Mouse (Mus musculus): ENCODE results near the gene Ankrd36. TPM values are rescaled to one million over a fixed set of nuclear protein-coding genes. Genes with fewer than 3 reads are reported as not detected.
A peak's percentile ranks its signal among the peaks of the same experiment; 100 is the strongest.
"Not testable (repeated sequence)": the region's sequence is repeated elsewhere in the genome, so short reads cannot be mapped to it uniquely, and the experiment has no call there.

Gene Ankrd36
- total and polyA plus RNA-seq, 3 experiments, result 0.40 to 1.5 (median 1.5) TPM

DNA sequence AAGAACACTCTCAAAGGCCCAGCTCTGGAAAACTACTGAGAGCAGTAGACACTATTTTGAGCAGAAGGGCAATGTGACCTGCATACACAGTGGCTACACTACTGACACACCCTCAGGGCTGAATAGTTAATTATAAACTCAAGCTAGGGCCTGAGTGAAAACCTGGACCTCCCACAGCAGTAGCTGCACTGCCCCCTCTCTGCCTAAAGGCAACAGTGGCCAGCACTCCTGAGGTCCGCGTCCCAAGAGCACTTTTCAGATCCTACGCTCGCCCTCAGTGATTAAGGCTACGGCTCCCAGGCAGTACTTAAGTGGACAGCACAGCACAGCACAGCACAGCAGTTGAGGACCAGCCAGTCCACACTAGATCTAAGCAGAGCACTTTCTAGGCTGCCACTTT lies 36.4 kb upstream of the Ankrd36 start:
- DNase-seq (ENCODE audit: low spot score), result no peak
- Histone ChIP-seq H3K9me3 (replicated peaks) (no peaks in the 10 kb centered on the region), H3K27me3 (ENCODE audit: insufficient read depth, low read length) (no peaks in the 10 kb centered on the region), H3K4me1 (ENCODE audit: insufficient read depth, low read depth, low read length) (peaks cover 50% of the 10 kb centered on the region), H3K36me3 (replicated peaks) (peaks cover 91% of the 10 kb centered on the region), H3K4me3 (ENCODE audit: low read depth, low read length) (no peak overlapping the region)
- ATAC-seq (ENCODE audit: extremely low read depth, insufficient number of reproducible peaks, low FRiP score, poor library complexity, severe bottlenecking), result no peak
- TF ChIP-seq CTCF (IDR thresholded peaks at IDR 0.05; ENCODE audit: low read depth, low read length), result no peak
- no peak for TF ChIP-seq GATA1 (IDR thresholded peaks at IDR 0.05; ENCODE audit: borderline replicate concordance, low read length)
- TF ChIP-seq GATA2 (IDR thresholded peaks at IDR 0.05; ENCODE audit: borderline replicate concordance, low read depth, low read length), result no peak
- no peak for TF ChIP-seq TAL1 (conservative IDR thresholded peaks at IDR 0.05; ENCODE audit: low read depth, low read length)
- no peak for TF ChIP-seq POLR2AphosphoS5 (IDR thresholded peaks at IDR 0.05; ENCODE audit: insufficient replicate concordance, low read depth, low read length)

DNA sequence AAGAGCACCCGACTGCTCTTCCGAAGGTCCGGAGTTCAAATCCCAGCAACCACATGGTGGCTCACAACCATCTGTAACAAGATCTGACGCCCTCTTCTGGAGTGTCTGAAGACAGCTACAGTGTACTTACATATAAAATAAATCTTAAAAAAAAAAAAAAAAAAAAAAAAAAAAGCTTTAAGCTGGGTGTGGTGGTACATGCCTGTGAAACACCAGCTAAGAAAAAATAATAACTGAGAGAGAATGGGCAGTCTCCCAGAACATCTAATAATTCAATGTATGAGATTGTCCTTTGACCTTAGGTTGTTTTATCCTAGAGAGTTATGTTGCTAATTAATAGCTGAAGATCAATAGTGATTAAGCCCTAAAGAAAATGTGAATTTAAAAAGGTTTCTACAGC lies 32.0 kb upstream of the Ankrd36 start:
- not testable (repeated sequence) for H3K9me3 ChIP-seq (replicated peaks); H3K27me3 ChIP-seq (ENCODE audit: insufficient read depth, low read length); DNase-seq (ENCODE audit: low spot score); ATAC-seq (ENCODE audit: extremely low read depth, insufficient number of reproducible peaks, low FRiP score, poor library complexity, severe bottlenecking); H3K4me3 ChIP-seq (ENCODE audit: low read depth, low read length)
- H3K4me1 ChIP-seq (ENCODE audit: insufficient read depth, low read depth, low read length), result peaks cover 44% of the 10 kb centered on the region
- H3K36me3 ChIP-seq (replicated peaks), result peaks cover 70% of the 10 kb centered on the region

DNA sequence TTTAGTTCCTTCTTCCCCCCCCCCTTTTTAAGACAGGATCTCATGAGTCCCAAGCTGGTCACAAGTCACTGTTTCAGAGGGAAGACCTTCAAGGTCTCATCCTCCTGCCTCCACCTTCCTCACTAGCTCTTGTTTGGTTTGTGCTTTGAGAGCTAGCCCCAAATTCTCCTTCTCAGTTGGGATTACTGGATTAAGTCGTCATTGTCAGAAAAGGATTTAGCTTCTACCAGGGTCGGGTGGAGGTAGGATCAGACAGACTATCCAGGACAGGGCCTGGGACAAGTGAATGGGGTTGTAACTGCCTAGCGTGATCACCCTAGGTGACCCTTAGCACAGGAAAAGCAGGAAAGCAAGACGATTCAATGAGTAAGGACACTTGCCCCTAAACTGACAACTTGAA lies 29.2 kb upstream of the Ankrd36 start:
- Histone ChIP-seq H3K4me3 (ENCODE audit: low read depth, low read length) (peak overlapping the region; percentile 78), H3K27me3 (ENCODE audit: insufficient read depth, low read length) (no peaks in the 10 kb centered on the region), H3K4me1 (ENCODE audit: insufficient read depth, low read depth, low read length) (peaks cover 44% of the 10 kb centered on the region), H3K36me3 (replicated peaks) (peaks cover 41% of the 10 kb centered on the region), H3K9me3 (replicated peaks) (no peaks in the 10 kb centered on the region)
- no peak for DNase-seq (ENCODE audit: low spot score)
- TF ChIP-seq GATA1 (IDR thresholded peaks at IDR 0.05; ENCODE audit: borderline replicate concordance, low read length) (no peak), TAL1 (conservative IDR thresholded peaks at IDR 0.05; ENCODE audit: low read depth, low read length) (no peak), POLR2AphosphoS5 (IDR thresholded peaks at IDR 0.05; ENCODE audit: insufficient replicate concordance, low read depth, low read length) (no peak), GATA2 (IDR thresholded peaks at IDR 0.05; ENCODE audit: borderline replicate concordance, low read depth, low read length) (no peak), CTCF (IDR thresholded peaks at IDR 0.05; ENCODE audit: low read depth, low read length) (no peak)
- no peak for ATAC-seq (ENCODE audit: extremely low read depth, insufficient number of reproducible peaks, low FRiP score, poor library complexity, severe bottlenecking)

DNA sequence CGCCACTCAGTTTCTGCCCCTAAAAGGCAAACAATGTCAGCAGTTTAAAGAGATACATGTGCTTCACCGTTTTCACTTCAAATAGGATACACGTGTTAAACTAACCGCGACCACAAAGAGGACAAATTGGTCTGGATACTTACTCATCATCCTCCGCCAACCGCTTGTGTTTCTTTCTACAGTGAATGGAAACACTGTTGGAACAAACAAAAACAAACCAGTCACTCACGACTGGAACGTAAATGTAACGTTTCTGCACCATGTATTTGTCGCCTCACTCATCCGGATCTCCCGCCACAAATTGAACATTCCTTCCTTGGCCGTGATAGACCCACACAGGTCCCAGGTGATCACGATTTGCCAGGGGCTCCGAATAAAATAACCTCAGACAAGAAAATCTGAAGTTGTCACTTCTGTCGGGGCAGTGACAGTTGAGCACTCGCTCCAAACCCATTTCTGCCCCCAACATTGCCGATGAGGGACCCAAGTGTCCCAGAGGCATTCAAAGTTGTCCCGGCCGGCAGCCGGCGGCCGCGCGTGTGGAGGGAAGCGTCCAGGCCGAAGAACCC lies 28.2 kb upstream of the Ankrd36 start:
- ATAC-seq (ENCODE audit: extremely low read depth, insufficient number of reproducible peaks, low FRiP score, poor library complexity, severe bottlenecking), result no peak
- H3K4me3 ChIP-seq (ENCODE audit: low read depth, low read length), result peak overlapping the region; percentile 78
- peaks cover 37% of the 10 kb centered on the region for H3K36me3 ChIP-seq (replicated peaks)
- no peaks in the 10 kb centered on the region for H3K9me3 ChIP-seq (replicated peaks)
- no peak for DNase-seq (ENCODE audit: low spot score)
- H3K4me1 ChIP-seq (ENCODE audit: insufficient read depth, low read depth, low read length), result peaks cover 54% of the 10 kb centered on the region
- TF ChIP-seq POLR2AphosphoS5 (IDR thresholded peaks at IDR 0.05; ENCODE audit: insufficient replicate concordance, low read depth, low read length) (no peak), TAL1 (conservative IDR thresholded peaks at IDR 0.05; ENCODE audit: low read depth, low read length) (no peak), CTCF (IDR thresholded peaks at IDR 0.05; ENCODE audit: low read depth, low read length) (no peak), GATA1 (IDR thresholded peaks at IDR 0.05; ENCODE audit: borderline replicate concordance, low read length) (no peak), GATA2 (IDR thresholded peaks at IDR 0.05; ENCODE audit: borderline replicate concordance, low read depth, low read length) (no peak)
- H3K27me3 ChIP-seq (ENCODE audit: insufficient read depth, low read length), result no peaks in the 10 kb centered on the region

DNA sequence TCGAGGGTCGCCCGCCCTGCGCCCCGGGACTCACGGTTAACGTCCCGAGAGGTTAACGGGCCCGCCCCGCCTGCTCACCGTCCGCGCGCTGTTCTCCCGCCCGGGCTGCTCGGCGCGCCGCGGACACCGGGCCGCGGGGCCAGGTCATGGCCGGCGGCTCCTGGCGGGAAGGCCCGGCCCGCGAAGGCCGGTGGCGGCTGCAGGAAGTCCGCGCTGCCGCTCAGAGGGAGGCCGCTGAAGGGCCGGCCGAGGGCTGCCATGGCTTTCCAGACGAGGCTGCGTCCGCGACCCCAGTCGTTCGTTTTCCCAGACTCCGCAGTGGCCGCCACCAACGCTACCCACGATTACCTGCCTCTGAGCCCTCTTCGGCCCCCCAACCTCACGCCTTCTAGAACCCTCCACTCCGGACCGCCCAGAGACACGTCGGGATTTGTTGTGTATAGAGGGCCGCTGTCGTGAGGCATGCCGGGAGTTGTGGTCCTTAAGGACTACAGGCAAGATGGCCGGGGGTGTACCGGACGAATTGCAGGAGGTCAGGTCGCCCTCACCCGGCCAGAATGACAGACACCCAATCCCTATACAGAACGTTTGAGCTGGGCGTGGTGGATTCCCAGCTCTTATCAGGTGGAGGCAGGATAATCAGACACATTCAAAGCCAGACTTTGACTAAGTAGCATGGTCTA lies 27.5 kb upstream of the Ankrd36 start, which contains the start of gene Ccdc117:
TSS of gene Ccdc117 (minus strand) at position 389 of the 683 bp plus-strand sequence.
- H3K4me3 ChIP-seq (ENCODE audit: low read depth, low read length), result peak within 1 kb of the TSS; percentile 78

DNA sequence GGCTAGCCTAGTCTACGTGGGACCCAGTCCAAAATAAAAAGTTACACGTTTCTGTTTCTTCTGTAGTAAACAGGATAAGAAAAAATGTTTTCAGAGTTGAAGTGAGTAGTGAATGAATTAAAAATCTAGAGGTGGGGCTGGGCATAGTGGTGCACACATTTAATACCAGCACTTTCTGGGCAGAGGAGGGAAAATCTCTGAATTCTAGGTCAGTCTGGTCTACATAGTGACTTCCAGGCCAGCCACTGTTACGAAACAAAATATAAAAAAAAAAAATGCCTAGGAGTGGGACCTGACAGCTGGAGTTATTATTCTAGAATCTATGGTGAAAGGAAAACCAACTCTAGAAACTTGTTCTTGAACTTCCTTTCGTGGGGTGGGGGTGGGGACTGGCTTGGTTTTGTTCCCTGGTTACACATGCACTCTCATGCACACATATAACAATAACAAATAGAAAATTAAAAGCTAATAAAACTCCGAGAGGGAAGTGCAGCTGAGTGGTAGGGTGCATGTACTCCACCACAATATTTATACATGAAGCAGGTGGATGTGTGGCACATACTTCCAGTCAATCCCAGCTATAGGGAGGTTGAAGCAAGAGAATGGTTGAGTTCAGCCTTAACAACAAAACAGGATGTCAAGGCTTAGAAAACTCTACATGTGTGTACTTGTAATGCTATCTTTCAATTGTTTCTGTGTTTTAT lies 26.9 kb upstream of the Ankrd36 start:
- TF ChIP-seq POLR2AphosphoS5 (IDR thresholded peaks at IDR 0.05; ENCODE audit: insufficient replicate concordance, low read depth, low read length), result no peak; the same call in 1 of the 2 replicates
- TF ChIP-seq CTCF (IDR thresholded peaks at IDR 0.05; ENCODE audit: low read depth, low read length), result no peak
- TF ChIP-seq TAL1 (conservative IDR thresholded peaks at IDR 0.05; ENCODE audit: low read depth, low read length), result no peak
- no peak for TF ChIP-seq GATA2 (IDR thresholded peaks at IDR 0.05; ENCODE audit: borderline replicate concordance, low read depth, low read length)
- no peak for TF ChIP-seq GATA1 (IDR thresholded peaks at IDR 0.05; ENCODE audit: borderline replicate concordance, low read length)
- peaks cover 27% of the 10 kb centered on the region for H3K36me3 ChIP-seq (replicated peaks)
- ATAC-seq (ENCODE audit: extremely low read depth, insufficient number of reproducible peaks, low FRiP score, poor library complexity, severe bottlenecking) (no peak), DNase-seq (ENCODE audit: low spot score) (no peak)
- no peaks in the 10 kb centered on the region for H3K9me3 ChIP-seq (replicated peaks)
- no peaks in the 10 kb centered on the region for H3K27me3 ChIP-seq (ENCODE audit: insufficient read depth, low read length)
- peaks cover 52% of the 10 kb centered on the region for H3K4me1 ChIP-seq (ENCODE audit: insufficient read depth, low read depth, low read length)
- H3K4me3 ChIP-seq (ENCODE audit: low read depth, low read length), result peak overlapping the region; percentile 78; the same call in 1 of the 2 replicates

More for the DNA sequence above, 27.5 kb upstream of the Ankrd36 start, which contains the start of gene Ccdc117:
- TF ChIP-seq TAL1 (conservative IDR thresholded peaks at IDR 0.05; ENCODE audit: low read depth, low read length) (peak; percentile 55; the same call in 1 of the 2 replicates), GATA1 (IDR thresholded peaks at IDR 0.05; ENCODE audit: borderline replicate concordance, low read length) (no peak)
- Histone ChIP-seq H3K4me1 (ENCODE audit: insufficient read depth, low read depth, low read length) (peaks cover 52% of the 10 kb centered on the region), H3K36me3 (replicated peaks) (peaks cover 31% of the 10 kb centered on the region), H3K27me3 (ENCODE audit: insufficient read depth, low read length) (no peaks in the 10 kb centered on the region), H3K9me3 (replicated peaks) (no peaks in the 10 kb centered on the region)
- ATAC-seq (ENCODE audit: extremely low read depth, insufficient number of reproducible peaks, low FRiP score, poor library complexity, severe bottlenecking), result peak; percentile 95
- DNase-seq (ENCODE audit: low spot score), result peak; percentile 89

Data from G1E (cell line).